Mouse (Mus musculus): ENCODE data around the gene Chd6. TPM values are rescaled to one million over a fixed set of nuclear protein-coding genes. Genes with fewer than 3 reads are reported as not detected.
"Not testable (repeated sequence)": the region's sequence is repeated elsewhere in the genome, so short reads cannot be mapped to it uniquely, and the experiment has no call there.

Gene Chd6
- polyA plus RNA-seq, 1 experiment from 2014 or later = 31.0 TPM

GRCm38 (mm10) chr2:160978651-160979050 lies 130.2 kb downstream of the Chd6 start:
- 75% methylated on average over 1 of the region's 1 CpGs for WGBS
- Histone ChIP-seq H3K9ac (no peak overlapping the region), H3K36me3 (peaks cover 67% of the 10 kb centered on the region), H3K27me3 (no peaks in the 10 kb centered on the region), H3K4me2 (replicated peaks) (no peak overlapping the region), H3K4me3 (replicated peaks) (no peak overlapping the region), H3K9me3 (replicated peaks) (no peaks in the 10 kb centered on the region), H3K4me1 (no peaks in the 10 kb centered on the region), H3K27ac (replicated peaks) (no peak overlapping the region)
- ATAC-seq (ENCODE audit: insufficient number of reproducible peaks, low FRiP score, low TSS enrichment, low read depth) = no peak

DNA sequence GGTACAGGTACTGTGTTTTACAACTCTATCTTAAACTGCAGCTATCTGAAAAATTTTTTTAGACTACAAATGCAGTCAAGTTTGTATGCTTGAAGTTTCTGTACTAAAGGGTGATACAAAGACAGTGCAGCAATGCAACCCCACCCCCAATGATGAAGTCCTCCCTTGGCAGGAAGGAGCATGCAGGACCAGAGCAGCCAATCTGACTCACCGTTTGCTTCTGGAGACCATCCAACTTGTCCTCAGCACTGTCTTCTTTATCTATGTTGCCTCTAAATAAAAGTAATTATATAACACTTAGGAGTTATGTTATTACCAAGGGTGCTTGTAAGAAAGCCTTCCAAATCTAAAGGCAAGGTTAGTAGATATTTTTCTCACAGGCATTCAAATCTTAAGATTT lies 131.6 kb downstream of the Chd6 start:
- Histone ChIP-seq H3K9me3 (replicated peaks) (no peaks in the 10 kb centered on the region), H3K9ac (no peak overlapping the region), H3K4me2 (replicated peaks) (no peak overlapping the region), H3K4me3 (replicated peaks) (no peak overlapping the region), H3K27me3 (no peaks in the 10 kb centered on the region), H3K36me3 (peaks cover 66% of the 10 kb centered on the region), H3K4me1 (no peaks in the 10 kb centered on the region), H3K27ac (replicated peaks) (no peak overlapping the region)
- 70% methylated on average over 1 of the region's 1 CpGs for WGBS
- ATAC-seq (ENCODE audit: insufficient number of reproducible peaks, low FRiP score, low TSS enrichment, low read depth) = no peak

DNA sequence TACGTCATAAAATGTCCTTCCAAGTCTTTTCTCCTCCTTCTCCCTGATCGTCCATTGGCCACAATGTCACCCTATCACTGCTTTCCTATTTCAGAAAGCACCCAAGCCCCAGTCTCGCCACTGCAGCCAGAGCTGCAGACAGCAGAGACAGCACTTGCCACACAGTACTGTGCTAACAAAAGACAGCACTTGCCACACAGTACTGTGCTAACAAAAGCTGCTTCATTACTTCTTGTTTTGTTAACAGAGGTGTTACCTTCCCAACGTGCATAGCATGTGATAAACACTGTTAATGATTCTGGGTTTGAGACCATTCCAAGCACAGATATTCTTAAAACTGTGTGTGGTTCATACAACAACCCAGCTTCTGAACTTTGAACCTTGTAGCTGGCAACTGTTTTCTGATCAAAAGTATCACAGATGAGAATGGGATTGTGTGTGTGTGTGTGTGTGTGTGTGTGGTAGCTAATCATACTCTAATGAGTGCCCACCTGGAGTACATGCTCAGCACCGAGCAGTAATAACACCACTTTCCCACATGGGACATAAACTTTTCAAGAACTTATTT lies 135.1 kb downstream of the Chd6 start:
- ATAC-seq (ENCODE audit: insufficient number of reproducible peaks, low FRiP score, low TSS enrichment, low read depth) = no peak
- Histone ChIP-seq H3K27ac (replicated peaks) (no peak overlapping the region), H3K36me3 (peaks cover 57% of the 10 kb centered on the region), H3K4me3 (replicated peaks) (no peak overlapping the region), H3K4me2 (replicated peaks) (no peak overlapping the region), H3K9ac (no peak overlapping the region), H3K4me1 (no peaks in the 10 kb centered on the region), H3K9me3 (replicated peaks) (no peaks in the 10 kb centered on the region), H3K27me3 (no peaks in the 10 kb centered on the region)
- WGBS = 83% methylated on average over 5 of the region's 5 CpGs

DNA sequence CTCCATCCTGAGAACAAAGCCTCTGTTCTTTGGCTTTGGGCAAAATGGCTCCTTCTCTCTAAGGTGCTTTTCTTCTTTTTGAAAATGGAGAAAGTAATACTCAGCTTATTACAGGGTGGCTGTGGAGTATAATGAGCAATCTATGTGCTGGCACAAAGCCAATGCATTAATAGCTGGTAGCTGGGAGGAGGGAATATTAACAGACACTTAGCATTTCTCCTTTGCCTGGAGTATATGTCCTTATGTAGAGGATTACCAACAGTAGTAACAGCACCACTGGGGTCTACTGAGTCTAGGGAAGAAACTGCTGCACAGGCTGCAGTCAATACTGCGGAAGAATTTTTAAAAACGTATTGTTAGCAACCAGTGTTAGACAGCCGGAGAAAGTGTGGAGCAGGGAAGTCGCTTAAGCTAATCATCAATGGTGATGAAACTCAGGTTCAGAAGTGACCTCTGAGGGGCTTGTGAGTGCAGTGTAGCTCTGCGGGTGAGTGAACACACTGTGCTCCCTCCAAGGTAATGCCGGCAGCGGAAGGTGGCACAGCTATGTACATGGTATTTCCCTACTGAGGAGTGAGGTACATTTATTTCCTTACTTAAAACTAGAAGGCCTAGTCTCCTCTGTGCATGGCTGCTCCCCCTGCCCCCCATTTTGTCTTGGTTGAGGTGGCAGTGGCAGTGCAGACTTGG lies 136.6 kb downstream of the Chd6 start:
- Histone ChIP-seq H3K27me3 (no peaks in the 10 kb centered on the region), H3K4me1 (no peaks in the 10 kb centered on the region), H3K27ac (replicated peaks) (no peak overlapping the region), H3K4me2 (replicated peaks) (no peak overlapping the region), H3K9ac (no peak overlapping the region), H3K9me3 (replicated peaks) (no peaks in the 10 kb centered on the region), H3K4me3 (replicated peaks) (no peak overlapping the region), H3K36me3 (peaks cover 62% of the 10 kb centered on the region)
- ATAC-seq (ENCODE audit: insufficient number of reproducible peaks, low FRiP score, low TSS enrichment, low read depth) = no peak
- 95% methylated on average over 7 of the region's 7 CpGs for WGBS

DNA sequence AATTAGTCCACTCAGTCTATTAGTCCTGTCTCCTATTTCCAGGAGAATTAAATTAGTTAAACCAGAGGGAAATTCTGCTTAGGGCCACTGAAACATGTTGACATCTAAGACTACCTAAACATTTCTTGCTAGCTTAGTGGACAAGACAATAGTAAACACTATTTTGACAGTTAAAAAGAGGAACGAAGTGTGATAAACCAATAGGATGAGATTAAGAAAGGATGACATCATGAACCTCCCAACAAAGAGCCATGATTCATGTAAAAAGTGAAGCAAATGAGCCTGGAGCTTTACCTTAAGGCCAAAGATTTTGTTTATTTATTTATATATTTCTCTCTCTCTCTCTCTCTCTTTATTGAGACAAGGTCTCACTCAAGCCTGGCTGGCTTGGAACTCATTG lies 146.7 kb downstream of the Chd6 start:
- Histone ChIP-seq H3K4me1 (no peaks in the 10 kb centered on the region), H3K4me2 (replicated peaks) (no peak overlapping the region), H3K9ac (no peak overlapping the region), H3K36me3 (peaks cover 63% of the 10 kb centered on the region), H3K27me3 (no peaks in the 10 kb centered on the region), H3K9me3 (replicated peaks) (no peaks in the 10 kb centered on the region), H3K4me3 (replicated peaks) (no peak overlapping the region), H3K27ac (replicated peaks) (no peak overlapping the region)
- WGBS = 86% methylated on average over 1 of the region's 1 CpGs
- no peak for ATAC-seq (ENCODE audit: insufficient number of reproducible peaks, low FRiP score, low TSS enrichment, low read depth)

- no peak for ATAC-seq (ENCODE audit: insufficient number of reproducible peaks, low FRiP score, low TSS enrichment, low read depth)
- Histone ChIP-seq H3K4me2 (replicated peaks) (no peak overlapping the region), H3K4me3 (replicated peaks) (no peak overlapping the region), H3K27ac (replicated peaks) (no peak overlapping the region), H3K27me3 (no peaks in the 10 kb centered on the region), H3K9ac (no peak overlapping the region), H3K4me1 (peaks cover 5% of the 10 kb centered on the region; the same call in 1 of the 2 replicates), H3K9me3 (replicated peaks) (no peaks in the 10 kb centered on the region), H3K36me3 (peaks cover 63% of the 10 kb centered on the region)
- WGBS = 91% methylated on average over 6 of the region's 6 CpGs
Observed at GRCm38 (mm10) chr2:160960956-160961646, 147.8 kb downstream of the Chd6 start.

- no peak for ATAC-seq (ENCODE audit: insufficient number of reproducible peaks, low FRiP score, low TSS enrichment, low read depth)
- Histone ChIP-seq H3K36me3 (peaks cover 63% of the 10 kb centered on the region), H3K9me3 (replicated peaks) (no peaks in the 10 kb centered on the region), H3K4me2 (replicated peaks) (no peak overlapping the region), H3K27ac (replicated peaks) (no peak overlapping the region), H3K9ac (no peak overlapping the region), H3K4me1 (peaks cover 16% of the 10 kb centered on the region), H3K4me3 (replicated peaks) (no peak overlapping the region), H3K27me3 (no peaks in the 10 kb centered on the region)
- WGBS = 83% methylated on average over 5 of the region's 5 CpGs
Observed at GRCm38 (mm10) chr2:160959901-160960300, 149.0 kb downstream of the Chd6 start.

DNA sequence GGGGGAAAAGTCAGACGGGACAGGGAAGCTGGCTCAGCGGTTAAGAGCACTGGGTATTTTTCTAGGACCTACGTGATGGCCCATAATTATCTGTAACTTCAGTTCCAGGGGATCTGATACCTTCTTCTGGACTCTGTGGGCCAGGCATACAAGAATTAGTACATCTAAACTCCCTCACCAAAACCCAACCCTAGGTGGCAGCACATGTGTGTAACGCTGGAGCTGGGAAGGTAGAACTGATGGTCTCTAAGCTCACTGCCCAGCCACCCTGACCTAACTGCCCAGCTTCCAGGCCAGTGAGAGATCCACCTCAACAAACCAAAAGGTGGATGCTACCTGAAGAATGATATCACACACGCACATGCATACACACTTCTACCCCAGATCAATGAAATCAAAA lies 150.1 kb downstream of the Chd6 start:
- Histone ChIP-seq H3K4me1 (peaks cover 28% of the 10 kb centered on the region), H3K4me2 (replicated peaks) (no peak overlapping the region), H3K9ac (no peak overlapping the region), H3K27me3 (no peaks in the 10 kb centered on the region), H3K27ac (replicated peaks) (no peak overlapping the region), H3K9me3 (replicated peaks) (no peaks in the 10 kb centered on the region), H3K36me3 (peaks cover 71% of the 10 kb centered on the region), H3K4me3 (replicated peaks) (no peak overlapping the region)
- ATAC-seq (ENCODE audit: insufficient number of reproducible peaks, low FRiP score, low TSS enrichment, low read depth) = no peak
- WGBS = 88% methylated on average over 5 of the region's 5 CpGs

DNA sequence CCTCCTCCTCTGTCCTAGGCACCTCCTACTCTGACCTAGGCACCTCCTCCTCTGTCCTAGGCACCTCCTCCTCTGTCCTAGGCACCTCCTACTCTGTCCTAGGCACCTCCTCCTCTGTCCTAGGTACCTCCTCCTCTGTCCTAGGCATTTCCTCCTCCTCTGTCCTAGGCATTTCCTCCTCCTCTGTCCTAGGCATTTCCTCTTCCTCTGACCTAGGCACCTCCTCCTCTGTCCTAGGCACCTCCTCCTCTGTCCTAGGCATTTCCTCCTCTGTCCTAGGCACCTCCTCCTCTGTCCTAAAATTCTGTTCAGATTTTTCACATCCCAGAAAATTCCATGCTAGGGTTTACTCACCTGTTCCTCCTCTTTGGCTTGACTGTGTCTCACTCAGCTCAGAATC lies 151.1 kb downstream of the Chd6 start:
- H3K4me1 ChIP-seq = peaks cover 33% of the 10 kb centered on the region
- ATAC-seq (ENCODE audit: insufficient number of reproducible peaks, low FRiP score, low TSS enrichment, low read depth); H3K9me3 ChIP-seq (replicated peaks); H3K27me3 ChIP-seq; H3K4me2 ChIP-seq (replicated peaks); H3K4me3 ChIP-seq (replicated peaks); H3K27ac ChIP-seq (replicated peaks); H3K9ac ChIP-seq: not testable (repeated sequence)
- H3K36me3 ChIP-seq = peaks cover 80% of the 10 kb centered on the region

DNA sequence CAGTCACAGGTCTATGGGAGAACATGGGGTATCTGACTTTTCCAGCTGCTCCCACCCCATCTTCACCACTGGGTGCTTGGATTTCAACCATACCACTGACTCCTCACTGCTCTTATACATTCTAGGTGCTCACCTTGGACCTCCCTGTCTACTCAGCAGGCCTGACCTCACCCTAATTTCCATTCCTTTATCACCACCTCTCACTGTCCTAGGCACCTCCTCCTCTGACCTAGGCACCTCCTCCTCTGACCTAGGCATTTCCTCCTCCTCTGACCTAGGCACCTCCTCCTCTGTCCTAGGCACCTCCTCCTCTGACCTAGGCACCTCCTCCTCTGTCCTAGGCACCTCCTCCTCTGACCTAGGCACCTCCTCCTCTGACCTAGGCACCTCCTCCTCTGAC lies 151.6 kb downstream of the Chd6 start:
- peaks cover 82% of the 10 kb centered on the region for H3K36me3 ChIP-seq
- H3K9me3 ChIP-seq (replicated peaks); H3K27ac ChIP-seq (replicated peaks); ATAC-seq (ENCODE audit: insufficient number of reproducible peaks, low FRiP score, low TSS enrichment, low read depth); H3K9ac ChIP-seq; H3K4me2 ChIP-seq (replicated peaks); H3K4me3 ChIP-seq (replicated peaks); H3K27me3 ChIP-seq: not testable (repeated sequence)
- peaks cover 33% of the 10 kb centered on the region for H3K4me1 ChIP-seq

- 49% methylated on average over 7 of the region's 7 CpGs for WGBS
- H3K4me2 ChIP-seq (replicated peaks) = no peak overlapping the region
- peaks cover 79% of the 10 kb centered on the region for H3K36me3 ChIP-seq
- ATAC-seq (ENCODE audit: insufficient number of reproducible peaks, low FRiP score, low TSS enrichment, low read depth) = peak; percentile 64; the same call in 1 of the 2 replicates
- no peaks in the 10 kb centered on the region for H3K9me3 ChIP-seq (replicated peaks)
- H3K4me1 ChIP-seq = peaks cover 33% of the 10 kb centered on the region
- H3K27me3 ChIP-seq = no peaks in the 10 kb centered on the region
- no peak overlapping the region for H3K4me3 ChIP-seq (replicated peaks)
- H3K9ac ChIP-seq = no peak overlapping the region
- H3K27ac ChIP-seq (replicated peaks) = peak overlapping the region; percentile 68; the same call in 1 of the 2 replicates
Observed at GRCm38 (mm10) chr2:160955331-160955730, 153.5 kb downstream of the Chd6 start.
